Mouse (Mus musculus) stomach, embryonic 15.5 days (tissue): ENCODE measurements around the gene Slc35f6. TPM values are rescaled to one million over a fixed set of nuclear protein-coding genes. Genes with fewer than 3 reads are reported as not detected.

ENCODE experiments used
- microRNA-seq: library from miRNA; unstranded; fragments of <30 nt; microRNA quantifications from one replicate; pipeline ENCODE4, GENCODE M21; 2016
- polyA plus RNA-seq: library from polyadenylated mRNA; unstranded; fragments of >200 nt; fragmentation: Nextera tagmentation; extraction: Ambion mirVana; gene quantifications from 2 replicates; pipeline ENCODE4 v1.2.1, GENCODE M21; 2015

Slc35f6 gene
- polyA plus RNA-seq, 1 experiment from 2014 or later, result 27.9 TPM

Small RNA genes within 50 kb of the gene (microRNA-seq; reads per million reads assigned to microRNA genes)
- gene Mir5625, result not detected

Other genes with a start within 250 kb of the Slc35f6 start
- 0.37 and 0.40 TPM in 2 replicates for gene Otof, start 186.0 kb upstream of the Slc35f6 start, polyA plus RNA-seq
- 0.27 TPM in 1 of 2 replicates, not detected in the other for gene 1700001C02Rik, start 181.9 kb upstream of the Slc35f6 start, polyA plus RNA-seq
- gene Cib4, start 102.1 kb upstream of the Slc35f6 start, polyA plus RNA-seq, result not detected in 2 replicates
- 13.5 and 15.3 TPM in 2 replicates for gene Kcnk3, start 59.8 kb upstream of the Slc35f6 start, polyA plus RNA-seq
- 218 TPM in 2 replicates for gene Cenpa, start 18.8 kb downstream of the Slc35f6 start, polyA plus RNA-seq
- 6.7 and 7.4 TPM in 2 replicates for gene Dpysl5, start 63.6 kb downstream of the Slc35f6 start, polyA plus RNA-seq
- 19.7 and 21.3 TPM in 2 replicates for gene Mapre3, start 166.7 kb downstream of the Slc35f6 start, polyA plus RNA-seq
- gene Tmem214, start 220.1 kb downstream of the Slc35f6 start, polyA plus RNA-seq, result 86.3 and 94.0 TPM in 2 replicates
- 15.9 and 23.1 TPM in 2 replicates for gene Agbl5, start 240.8 kb downstream of the Slc35f6 start, polyA plus RNA-seq